Mouse (Mus musculus) embryonic fibroblast, embryonic 13.5 days (primary cell): ENCODE results near the gene Pim1.

Source experiments
- CTCF ChIP-seq: IDR thresholded peaks from 2 replicates; pipeline ENCODE4 v1.5.1; 2011; ENCODE audit warnings: mild to moderate bottlenecking, control low read depth, low read length, moderate library complexity, borderline replicate concordance; ENCODE audit not compliant: insufficient read depth
- POLR2A ChIP-seq: IDR thresholded peaks from 2 replicates; pipeline ENCODE4 v1.6.1; 2011; ENCODE audit warnings: low read depth, mild to moderate bottlenecking, control low read depth, low read length, moderate library complexity

DNA sequence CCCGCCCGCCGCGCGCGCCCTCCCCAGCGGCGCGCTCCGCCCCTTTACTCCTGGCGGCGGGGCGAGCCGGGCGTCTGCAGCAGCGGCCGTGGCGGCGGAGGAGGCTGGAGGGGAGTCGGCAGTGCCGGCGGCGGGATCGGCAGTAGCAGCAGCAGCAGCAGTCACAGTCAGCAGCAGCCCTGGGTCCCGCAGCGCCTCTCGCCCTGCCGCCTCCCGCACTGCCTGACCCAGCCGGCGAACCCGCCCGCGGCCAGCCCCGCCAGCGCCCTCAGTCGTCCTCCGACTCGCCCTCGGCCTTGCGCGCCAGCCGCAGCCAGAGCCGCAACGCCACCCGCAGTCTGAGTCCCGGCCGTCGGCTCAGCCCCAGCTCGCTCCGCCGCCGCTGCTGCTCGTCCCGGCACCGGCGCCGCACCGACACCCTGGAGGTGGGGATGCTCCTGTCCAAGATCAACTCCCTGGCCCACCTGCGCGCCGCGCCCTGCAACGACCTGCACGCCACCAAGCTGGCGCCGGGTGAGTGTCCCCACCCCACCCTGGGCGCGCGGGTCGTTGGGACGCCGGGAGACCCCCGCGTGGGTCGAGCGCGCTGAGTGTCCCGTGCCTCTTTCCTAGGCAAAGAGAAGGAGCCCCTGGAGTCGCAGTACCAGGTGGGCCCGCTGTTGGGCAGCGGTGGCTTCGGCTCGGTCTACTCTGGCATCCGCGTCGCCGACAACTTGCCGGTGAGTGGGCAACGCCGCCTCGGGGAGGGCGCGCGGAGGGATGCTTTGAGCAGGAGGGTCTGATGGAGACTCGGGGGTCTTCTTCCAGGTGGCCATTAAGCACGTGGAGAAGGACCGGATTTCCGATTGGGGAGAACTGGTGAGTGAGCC, at the start of gene Pim1:
- no peak for TF ChIP-seq CTCF
- TF ChIP-seq POLR2A: peak; percentile 94
